Mouse (Mus musculus) fat pad, adult 2 months (tissue): Measurements from ENCODE around the gene Marc2.

ENCODE experiments used
- DNase-seq: peaks from one replicate; pipeline ENCODE4 v3.0.0-alpha.2; 2011; ENCODE audit warnings: low read depth, low spot score; ENCODE audit errors: extremely low read depth

Gene Marc2

DNA sequence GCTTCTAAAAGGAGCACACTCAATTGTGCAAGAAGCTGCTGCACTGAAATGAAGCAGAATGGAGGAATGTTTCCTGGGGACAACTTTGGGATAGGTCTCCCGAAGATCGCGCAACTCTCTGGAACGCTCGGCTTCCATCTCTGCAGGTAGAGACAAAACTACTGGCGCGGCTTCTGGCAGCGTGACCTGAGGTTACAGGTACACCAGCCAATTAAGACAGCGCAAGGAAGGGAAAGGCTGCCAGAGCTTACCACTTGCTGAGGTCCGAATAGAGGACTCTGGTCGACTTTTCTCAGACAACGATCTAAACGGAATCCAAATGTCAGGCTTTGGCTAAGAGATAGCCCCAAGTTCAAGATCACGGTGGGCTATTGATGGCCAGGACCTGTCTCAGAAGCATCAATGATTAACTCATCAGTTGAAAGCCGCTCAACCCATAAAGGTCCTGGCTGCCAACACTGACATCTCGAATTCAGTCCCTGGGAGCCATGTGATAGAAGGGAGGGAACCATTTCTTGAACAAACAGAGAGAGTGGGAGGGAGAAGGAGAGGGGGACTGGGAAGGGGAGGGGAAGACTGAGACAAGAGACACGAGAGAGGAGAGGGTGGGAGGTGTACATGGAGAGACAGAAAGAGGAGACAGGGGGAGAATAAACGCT, at the start of gene Marc2:
Marc2 (minus strand) TSS at position 360 of the 659 bp plus-strand sequence.
- peak; percentile 74 for DNase-seq

DNA sequence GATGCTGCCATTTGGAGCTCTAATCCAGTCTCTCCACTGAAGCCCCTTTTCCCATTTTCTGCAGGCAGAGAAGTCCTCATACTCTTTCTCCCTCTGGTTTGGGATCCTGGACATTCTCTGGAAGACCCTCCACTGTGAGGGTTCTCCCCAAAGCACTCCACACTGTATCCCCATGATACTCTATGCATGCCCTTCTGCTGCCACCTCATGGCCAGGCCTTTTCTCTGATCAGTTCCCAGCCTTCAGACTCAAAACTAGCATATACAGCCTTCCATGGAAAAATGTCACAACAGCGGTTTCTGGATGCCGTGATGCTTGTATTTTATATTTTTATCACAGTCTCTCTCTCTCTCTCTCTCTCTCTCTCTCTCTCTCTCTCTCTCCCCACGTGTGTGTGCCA, 45.7 kb upstream of the Marc2 start:
- no peak for DNase-seq

DNA sequence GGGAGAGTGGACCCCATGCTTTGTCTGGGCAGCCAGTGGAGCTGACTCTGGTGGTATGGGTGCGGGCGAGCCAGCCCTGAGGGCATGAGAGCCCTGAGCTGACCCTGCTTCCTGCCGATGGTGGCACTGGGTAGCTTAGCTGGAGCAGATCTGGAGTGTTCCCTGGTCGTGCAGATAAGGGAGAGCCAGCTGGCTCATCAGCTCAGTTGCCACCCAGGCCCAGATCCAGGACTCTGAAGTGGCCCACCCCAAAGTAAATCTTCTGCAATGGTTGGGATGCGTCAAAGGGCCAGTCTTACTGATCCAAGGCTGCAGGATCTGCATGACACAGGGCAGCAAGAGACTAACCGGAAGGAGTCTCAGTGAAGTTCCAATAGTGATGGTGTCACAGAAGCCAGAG, 43.2 kb upstream of the Marc2 start:
- DNase-seq, result no peak

DNA sequence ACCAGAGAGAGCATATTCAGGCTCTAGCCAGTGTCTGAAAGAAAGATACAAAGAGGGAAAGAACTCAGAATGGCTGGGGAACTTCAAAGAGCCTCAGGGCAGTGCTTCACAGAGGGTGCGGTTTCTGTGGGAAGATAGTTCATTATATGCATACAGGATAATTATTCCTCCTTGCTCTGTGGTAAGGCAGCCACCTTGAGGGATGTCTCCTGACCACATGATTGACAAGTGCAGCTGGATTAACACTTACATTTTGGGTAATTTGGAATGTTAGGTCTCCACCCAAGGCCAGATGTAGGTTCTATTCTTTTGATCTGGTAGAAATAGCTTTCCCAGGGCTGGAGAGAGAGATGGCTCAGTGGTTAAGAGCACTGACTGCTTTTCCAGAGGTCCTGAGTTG, 39.9 kb upstream of the Marc2 start:
- no peak for DNase-seq

DNA sequence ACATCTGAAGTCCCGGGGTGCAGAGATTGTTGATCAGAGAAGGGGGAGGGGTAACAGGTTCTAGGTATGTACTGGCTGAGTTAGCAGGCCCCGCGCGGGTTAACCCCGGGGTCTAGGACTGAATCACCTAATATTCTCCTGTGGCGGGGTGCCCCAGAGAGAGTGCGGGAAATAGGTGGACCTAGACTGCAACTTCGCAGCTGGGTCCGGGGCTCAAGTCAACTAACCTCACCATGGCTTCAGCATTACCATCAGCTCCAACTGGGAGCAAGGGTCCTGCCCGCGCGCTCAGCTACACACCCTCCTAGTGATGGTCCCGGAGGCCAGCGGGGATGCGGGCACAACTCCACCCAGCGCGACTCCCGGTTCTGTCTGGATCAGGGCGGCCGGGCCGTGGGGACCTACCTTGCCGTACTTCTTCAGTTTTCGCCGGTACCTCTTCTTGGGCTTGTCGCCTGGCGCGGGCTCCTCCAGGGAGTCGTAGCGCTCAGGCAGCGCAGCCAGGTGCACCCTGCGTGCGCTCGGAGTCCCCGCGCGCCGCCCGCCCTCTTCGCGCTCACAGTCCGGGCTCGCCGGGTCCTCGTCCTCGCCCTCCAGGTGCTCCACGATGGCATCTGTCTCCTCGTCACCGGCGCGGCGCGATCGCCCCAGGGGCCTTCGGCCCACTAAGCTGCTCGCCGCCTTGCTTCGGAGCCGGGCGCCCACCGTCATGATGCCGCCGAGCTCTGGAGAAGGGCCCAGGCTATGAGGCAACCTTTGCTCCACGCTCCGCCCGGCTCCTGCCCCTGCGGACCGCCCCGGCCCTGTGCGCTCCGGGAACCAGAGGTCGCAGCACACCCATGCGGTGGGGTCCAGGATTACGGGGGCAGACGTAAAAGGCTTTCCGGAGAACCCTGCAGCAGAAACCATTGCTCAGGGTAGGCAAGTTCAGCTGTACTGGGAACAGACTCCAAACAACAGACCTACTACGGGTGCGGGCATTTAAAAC, 36.3 kb upstream of the Marc2 start, which contains the start of gene C130074G19Rik:
C130074G19Rik (minus strand) TSS at position 938 of the 988 bp plus-strand sequence.
- no peak for DNase-seq

DNA sequence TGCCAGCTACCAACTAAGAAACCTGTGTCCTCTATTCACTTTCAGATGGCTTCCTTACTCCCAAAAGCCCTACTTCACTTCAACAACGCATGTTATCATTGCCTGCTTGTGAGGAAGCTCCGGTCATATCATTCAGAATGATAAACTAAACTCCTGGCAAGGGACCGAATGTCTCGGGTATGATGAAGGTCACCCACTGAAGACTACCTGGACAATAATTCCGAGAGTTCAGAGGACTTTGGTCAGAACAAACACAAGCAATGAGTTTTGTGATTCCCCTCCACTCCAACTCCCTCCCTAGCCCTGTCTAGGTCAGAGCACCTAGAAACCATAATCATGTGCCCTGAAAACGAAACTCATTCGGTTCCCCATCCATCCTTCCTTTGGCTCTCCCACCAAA, 35.6 kb upstream of the Marc2 start:
- DNase-seq, result no peak

DNA sequence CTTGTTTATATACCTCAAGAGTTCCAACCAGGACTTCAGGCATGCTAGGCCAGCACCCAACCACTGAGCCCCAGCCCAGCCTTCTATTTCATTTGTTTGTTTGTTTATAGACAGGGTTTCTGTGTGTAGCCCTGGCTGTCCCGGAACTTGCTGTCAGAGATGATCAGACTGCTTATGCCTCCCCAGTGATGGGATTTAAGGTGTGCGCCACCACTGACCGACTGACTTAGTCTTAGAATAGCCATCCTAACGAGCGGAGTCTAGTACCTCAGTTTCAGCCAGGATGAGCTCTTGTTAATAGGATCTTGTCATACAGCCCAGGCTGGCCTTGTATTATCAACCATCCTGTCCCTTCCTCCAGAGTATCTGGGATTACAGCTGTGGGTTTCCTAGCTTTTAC, 35.0 kb upstream of the Marc2 start:
- DNase-seq, result no peak

DNA sequence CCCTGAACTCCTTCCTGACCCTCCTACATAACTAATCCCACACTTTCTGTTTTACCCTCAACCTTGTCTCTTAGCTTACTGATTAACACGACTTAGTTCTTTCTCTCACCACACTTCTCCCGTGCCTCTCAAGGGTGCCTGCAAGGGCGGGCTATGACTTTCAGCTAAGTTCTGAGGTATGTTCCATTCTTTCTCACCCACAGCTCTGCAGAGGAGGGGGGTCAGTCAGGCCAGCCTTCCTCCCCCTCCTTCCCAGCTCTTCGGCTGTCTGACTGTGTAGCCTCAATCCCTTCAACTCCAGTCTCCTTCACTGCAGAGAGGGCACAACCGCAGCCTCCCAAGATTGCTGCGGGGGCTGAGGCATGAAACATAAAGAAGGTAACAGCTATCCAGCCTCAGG, 32.6 kb upstream of the Marc2 start:
- DNase-seq, result no peak

DNA sequence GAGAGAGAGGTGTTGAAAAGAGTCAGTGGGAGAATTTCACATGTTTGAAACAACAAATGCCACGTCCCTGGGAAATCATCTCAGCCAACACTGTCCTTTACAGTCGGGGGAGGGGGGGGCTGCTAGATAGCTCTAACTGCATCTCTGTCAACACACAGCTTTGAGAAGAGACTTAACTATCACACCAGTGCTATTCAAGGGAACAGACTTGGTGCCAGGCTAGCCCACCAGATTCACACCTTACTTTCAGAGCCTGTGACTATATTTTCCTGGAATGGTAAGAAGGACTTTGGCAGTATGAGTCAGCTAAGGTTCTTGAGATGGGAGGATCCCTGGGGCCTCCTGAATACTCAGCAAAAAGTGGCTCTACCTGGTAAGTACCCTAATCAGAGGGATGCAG, 31.1 kb upstream of the Marc2 start:
- no peak for DNase-seq

DNA sequence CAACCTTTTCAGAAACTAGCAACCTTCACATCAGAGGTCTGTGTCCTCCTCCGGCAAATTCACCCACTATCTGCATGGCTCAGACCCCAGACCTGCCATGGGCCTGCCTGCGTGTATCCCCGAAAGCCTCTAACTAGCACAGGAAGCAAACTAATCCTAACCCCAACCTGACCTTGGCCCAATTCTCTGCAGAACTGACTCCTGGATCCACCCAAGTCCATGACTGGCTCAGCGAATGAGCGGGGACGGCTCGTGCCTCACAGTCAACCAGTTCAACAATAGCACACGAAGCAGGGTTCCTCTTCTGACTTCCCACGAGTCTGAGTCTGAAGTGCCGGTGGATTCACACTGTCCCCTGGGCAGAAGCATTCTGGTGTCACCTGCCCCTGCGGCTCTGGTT, 27.7 kb upstream of the Marc2 start:
- DNase-seq, result no peak

DNA sequence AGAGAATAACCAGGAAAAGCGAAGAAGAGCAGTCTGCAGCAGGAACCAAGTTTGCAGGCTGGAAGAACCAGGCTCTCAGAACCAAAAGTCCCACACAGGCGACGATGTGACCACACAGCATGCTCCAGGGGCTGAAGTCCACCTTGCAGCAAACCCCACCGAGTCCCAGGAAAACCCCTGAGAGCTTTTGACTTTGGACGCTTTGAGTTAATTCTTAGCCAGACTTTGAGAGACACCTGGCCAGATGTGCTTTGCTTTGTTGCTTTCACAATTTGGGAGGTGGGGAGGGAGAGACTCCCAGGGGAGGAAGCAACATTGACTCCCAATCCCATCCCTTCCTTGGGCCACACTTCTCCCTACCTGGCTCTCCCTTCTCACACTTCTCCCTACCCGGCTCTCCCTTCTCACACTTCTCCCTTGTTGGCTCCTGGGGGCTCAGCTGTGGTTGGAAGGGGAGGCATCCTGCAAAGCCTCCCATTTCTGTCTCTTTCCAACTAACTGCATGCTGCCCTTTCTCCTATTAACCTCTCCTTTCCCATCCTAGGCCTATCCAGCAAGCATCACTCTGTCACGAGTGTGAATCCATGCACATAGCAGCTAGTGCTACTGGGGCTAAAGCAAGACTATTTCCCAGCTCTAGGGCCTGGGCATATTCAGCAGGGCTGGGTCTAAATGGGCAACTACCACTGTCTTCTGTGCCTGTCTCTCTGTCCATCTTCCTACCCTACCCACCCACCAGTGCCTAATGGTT, 26.0 kb upstream of the Marc2 start:
- DNase-seq, result no peak

DNA sequence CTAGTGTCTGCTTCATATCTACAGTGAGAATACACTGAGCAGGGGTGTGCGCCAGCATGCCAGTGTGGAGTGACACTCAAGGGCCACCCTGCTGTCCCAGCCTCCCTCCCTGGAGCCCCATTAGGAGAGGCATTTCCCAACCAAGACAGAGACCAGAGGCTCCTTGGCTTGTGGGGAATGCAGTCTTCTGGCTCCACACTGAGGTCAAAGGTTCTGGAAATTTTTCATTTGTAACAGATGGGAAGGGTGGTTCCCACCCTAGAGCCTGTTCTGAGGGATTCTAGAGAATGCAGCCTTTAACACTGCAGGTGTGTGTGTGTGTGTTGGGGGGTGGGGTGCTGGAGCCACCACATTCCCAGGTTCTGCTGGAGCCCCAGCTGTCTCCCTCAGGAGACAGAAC, 25.3 kb upstream of the Marc2 start:
- no peak for DNase-seq

DNA sequence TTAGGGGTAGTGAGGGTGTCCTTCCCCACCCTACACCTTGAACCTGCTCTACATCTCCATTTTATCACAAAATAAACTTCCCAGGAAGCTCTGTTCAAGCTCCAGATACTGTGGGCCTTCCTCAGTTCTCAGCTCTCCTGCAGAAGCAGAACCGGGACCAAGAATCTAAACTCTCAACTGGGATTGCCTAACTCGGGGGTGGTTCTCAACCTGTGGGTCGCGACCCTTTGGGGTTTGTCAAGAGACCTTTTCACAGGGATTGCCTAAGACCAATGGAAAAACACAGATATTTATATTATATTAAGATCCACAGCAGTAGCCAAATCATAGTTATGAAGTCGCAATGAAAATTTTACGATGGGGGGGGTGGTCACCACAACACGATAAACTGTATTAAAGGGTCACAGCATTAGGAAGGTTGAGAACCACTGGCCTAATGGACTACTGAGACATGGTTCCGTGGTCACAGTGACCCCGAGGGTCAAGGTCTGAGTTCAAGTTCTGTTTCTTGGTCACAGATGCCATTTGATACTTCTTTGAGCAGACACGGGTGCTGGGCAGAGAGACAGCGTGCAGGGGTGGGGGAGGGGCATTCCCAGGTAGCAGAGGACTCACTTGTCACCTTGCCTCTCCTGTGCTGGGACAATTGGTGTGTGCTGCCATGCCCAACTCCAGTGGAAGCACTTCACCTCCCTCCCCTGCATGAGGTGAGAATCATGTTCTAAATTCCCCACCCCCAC, 24.6 kb upstream of the Marc2 start:
- DNase-seq, result no peak

DNA sequence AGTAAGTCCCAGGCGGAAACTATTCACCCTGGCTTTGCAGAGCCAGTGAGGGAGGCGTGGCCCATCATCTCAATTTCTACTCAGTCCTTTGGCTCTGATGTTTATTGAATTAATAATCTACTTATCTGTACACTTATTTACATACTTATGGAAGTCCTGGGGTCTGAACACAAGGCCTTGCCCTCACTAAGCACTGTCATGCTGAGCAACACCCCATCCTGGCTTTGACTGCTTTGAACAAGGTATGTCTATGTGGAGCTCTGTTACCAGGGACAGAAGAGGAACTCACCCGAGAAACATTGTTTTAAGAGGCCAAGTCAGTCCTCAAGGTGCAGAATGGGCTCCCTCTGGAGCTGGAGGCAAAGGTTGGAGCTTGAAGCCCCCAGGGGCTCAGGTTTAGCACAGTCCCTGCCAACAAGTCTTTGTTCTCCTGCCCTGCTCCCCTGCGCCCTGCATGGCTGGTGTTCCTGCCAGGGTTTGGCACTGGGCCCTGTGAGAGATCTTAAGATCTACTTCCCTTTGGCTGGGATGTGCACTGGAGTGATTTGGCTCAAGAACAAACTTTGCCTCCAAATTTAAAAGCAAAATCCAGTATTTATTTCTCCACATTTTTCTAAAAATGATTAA, 23.8 kb upstream of the Marc2 start:
- DNase-seq, result no peak

DNA sequence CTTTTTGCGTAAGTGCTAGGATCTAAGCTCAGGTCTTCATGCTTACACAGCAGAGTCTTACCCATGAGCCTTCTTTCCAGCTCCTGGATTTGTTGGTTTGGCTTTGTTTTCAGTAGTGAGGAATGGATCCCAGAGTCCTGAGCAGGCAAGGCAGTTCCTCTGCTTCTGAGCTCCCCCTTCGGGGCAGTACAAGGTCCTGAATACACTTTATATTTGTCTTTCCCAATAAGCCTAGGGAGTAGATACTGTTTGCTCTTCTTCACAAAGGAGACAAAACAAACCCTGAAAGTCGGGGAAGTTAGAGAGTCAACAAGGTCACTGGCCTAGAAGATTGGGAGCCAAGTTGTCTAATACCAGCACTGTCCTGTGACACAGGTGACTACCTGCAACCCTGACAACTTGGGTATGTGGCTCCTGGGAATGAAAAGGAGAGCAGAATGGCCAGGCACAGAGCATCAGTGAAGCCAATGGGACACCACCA, 21.4 kb upstream of the Marc2 start:
- no peak for DNase-seq

DNA sequence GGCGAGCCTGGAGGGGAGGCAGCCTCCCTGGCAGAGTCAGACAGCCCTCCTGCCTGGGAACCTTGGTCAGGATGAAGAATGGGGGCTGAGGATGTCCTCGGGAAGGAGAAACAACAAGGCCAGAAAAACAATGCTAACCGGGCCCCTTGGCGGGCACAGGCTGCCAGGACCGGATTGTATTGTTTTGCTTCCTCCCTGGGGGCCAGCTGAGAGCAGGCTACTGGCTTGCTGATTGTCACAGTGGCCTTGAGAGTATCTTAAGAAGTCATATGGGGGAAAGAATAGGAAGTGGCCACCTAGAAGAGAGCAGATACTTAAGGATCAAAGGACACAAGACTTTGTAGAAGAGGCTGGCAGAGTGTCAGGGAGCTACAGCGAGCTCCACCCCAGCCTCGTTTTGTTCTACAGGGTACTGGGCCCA, 18.1 kb upstream of the Marc2 start:
- no peak for DNase-seq

DNA sequence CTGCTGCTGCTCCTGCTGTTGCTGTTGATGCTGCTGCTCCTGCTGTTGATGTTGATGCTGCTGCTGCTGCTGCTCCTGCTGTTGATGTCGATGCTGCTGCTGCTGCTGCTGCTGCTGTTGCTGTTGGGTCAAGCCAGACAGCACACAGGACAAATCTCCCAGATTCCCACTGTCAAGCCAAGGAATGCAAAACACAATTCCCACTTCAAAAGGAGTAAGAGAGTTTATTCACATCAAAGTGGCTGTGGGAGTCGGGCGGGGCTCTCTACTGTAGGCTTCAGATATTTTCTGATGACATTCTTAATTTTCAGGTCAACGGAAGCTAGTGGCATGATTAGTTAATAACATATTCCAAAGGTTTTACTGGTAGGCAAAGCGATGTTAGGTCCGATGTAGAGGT, 16.4 kb upstream of the Marc2 start:
- no peak for DNase-seq

DNA sequence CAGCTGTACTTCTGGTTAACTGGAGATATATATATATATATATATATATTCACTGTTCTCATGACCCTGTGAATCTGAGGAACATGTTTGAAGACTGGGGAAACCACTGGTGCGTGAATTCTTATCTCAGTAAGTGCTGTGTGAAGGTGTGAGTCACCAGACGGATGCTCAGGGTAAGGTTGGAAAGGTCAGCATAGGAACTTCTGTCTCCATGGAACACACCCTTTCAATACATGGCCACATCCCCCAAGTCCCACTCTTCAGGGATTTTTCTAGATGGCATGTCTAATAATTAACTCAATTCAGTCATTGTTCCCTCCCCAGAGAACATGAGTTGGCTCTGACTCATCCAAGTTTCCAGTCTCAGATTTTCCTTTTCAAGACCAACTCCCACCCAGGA, 15.3 kb upstream of the Marc2 start:
- DNase-seq, result no peak

DNA sequence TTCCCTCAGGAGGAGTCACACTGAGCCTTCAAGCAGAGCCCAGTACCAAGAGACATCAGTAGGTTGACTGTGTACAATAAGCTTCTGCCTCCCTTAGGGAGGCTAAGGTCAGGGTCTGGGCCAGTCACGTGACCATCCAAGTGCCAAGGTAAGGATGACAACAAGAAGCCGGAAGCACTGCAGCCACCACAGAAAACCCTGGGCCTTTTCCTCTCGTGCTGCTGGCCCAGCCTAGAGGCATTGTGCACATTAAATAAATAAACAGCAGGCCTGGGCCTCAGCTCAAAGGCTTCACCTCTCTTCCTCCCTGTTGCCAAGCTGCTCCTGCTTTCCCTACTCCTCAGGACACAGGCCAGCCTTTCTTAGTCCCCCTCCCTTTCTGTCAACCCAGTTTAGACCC, 14.0 kb upstream of the Marc2 start:
- no peak for DNase-seq

DNA sequence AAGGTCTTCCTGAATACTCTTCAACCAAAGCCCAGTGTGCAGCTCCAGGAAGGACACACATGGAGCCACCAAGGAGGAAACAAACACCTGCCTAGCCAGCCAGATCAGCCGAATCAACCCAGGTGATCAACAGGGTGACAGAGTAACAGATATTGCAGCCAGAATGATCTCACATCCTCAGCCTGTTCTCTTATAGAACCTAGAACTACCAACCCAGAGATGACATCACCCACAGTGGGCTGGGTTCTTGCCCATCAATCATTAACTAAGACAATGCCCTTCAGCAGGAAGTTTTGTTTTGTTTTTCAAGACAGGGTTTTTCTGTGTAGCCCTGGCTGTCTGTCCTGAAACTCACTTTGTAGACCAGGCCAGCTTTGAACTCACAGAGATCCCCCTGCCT, 12.0 kb upstream of the Marc2 start:
- DNase-seq, result no peak
